Mouse (Mus musculus) embryonic facial prominence, embryonic 15.5 days (tissue): ENCODE data around the gene Atad3a. TPM values are rescaled to one million over a fixed set of nuclear protein-coding genes. Genes with fewer than 3 reads are reported as not detected.
"Not testable (repeated sequence)": the region's sequence is repeated elsewhere in the genome, so short reads cannot be mapped to it uniquely, and the experiment has no call there.

ENCODE experiments used
- ATAC-seq: fragments of 200-750 bp; cut with Nextera tagmentation; 2 replicates; pipeline ENCODE4 v1.8.0; 2017; ENCODE audit warnings: low read depth, moderate TSS enrichment; ENCODE audit not compliant: insufficient number of reproducible peaks, low FRiP score, low TSS enrichment
- H3K27ac ChIP-seq: fragments of 300-500 bp; sonication (generic); replicated peaks from 2 replicates; pipeline ENCODE4 v1.5.1; 2015; ENCODE audit warnings: mild to moderate bottlenecking, inconsistent platforms
- H3K27me3 ChIP-seq: fragments of 300-500 bp; sonication (generic); 2 replicates; pipeline ENCODE4 v1.6.1; 2015; ENCODE audit warnings: inconsistent platforms
- H3K36me3 ChIP-seq: fragments of 300-500 bp; sonication (generic); 2 replicates; pipeline ENCODE4 v1.6.1; 2015; ENCODE audit warnings: mild to moderate bottlenecking, inconsistent platforms
- H3K4me1 ChIP-seq: fragments of 300-500 bp; sonication (generic); 2 replicates; pipeline ENCODE4 v1.6.1; 2015; ENCODE audit warnings: inconsistent platforms
- H3K4me2 ChIP-seq: fragments of 300-500 bp; sonication (generic); replicated peaks from 2 replicates; pipeline ENCODE4 v1.6.1; 2015; ENCODE audit warnings: mild to moderate bottlenecking, inconsistent platforms
- H3K4me3 ChIP-seq: fragments of 300-500 bp; sonication (generic); replicated peaks from 2 replicates; pipeline ENCODE4 v1.5.1; 2015; ENCODE audit warnings: mild to moderate bottlenecking, inconsistent platforms
- H3K9ac ChIP-seq: fragments of 300-500 bp; sonication (generic); 2 replicates; pipeline ENCODE4 v1.6.1; 2015; ENCODE audit warnings: inconsistent platforms
- H3K9me3 ChIP-seq: fragments of 300-500 bp; sonication (generic); replicated peaks from 2 replicates; pipeline ENCODE4 v1.6.1; 2016; ENCODE audit warnings: inconsistent platforms
- WGBS: fragments of 180-500 bp; shearing (Covaris S2); methylation state at CpG from one replicate; pipeline ENCODE4 v1.1.7; 2015; 5-methylcytosine and 5-hydroxymethylcytosine counted together
- polyA plus RNA-seq: library from polyadenylated mRNA; unstranded; fragments of >200 nt; fragmentation: Nextera tagmentation; extraction: Ambion mirVana; gene quantifications from 2 replicates; pipeline ENCODE4 v1.2.1, GENCODE M21; 2015

The Atad3a gene
- 84.9 and 89.9 TPM in 2 replicates for polyA plus RNA-seq

- H3K4me3 ChIP-seq, result peak within 1 kb of the TSS; percentile 90
- peak within 1 kb of the TSS; percentile 97 for H3K4me2 ChIP-seq
- H3K9me3 ChIP-seq, result no peaks in the 10 kb centered on the region
- H3K27me3 ChIP-seq, result no peaks in the 10 kb centered on the region
- H3K36me3 ChIP-seq, result peaks cover 15% of the 10 kb centered on the region
- under 1% methylated on average over 68 of the region's 68 CpGs for WGBS
- peak; percentile 92 for ATAC-seq
- H3K9ac ChIP-seq, result peak within 1 kb of the TSS; percentile 78
- peaks cover 27% of the 10 kb centered on the region for H3K4me1 ChIP-seq
- peak within 1 kb of the TSS; percentile 44 for H3K27ac ChIP-seq
These were observed at the start of gene Atad3a for GRCm38 (mm10) chr4:155760613-155761355. Atad3a (minus strand) TSS chr4:155761093.

DNA sequence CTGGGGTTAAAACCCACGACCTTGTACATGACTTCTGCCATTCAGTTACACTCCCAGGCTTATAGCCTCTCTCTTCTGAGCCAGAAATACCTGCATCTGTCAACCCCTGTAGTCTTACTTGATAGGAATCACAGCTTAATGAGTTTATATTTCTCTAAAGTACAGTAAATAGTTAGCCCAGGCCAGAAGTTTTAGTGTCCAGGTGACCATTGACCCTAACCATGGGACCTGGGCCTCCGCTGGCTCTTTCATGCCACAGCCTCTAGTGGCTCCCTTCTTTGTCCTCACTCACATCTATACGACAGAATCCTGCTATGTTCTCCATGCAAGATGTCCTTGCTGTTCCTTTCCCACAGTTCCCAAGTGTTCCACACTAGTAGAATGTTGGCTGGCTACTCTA lies 46.9 kb upstream of the Atad3a start:
- H3K9ac ChIP-seq, result no peak overlapping the region
- no peak for ATAC-seq
- H3K36me3 ChIP-seq, result peaks cover 48% of the 10 kb centered on the region
- no peaks in the 10 kb centered on the region for H3K27me3 ChIP-seq
- peaks cover 25% of the 10 kb centered on the region for H3K4me1 ChIP-seq
- no peak overlapping the region for H3K4me2 ChIP-seq
- H3K9me3 ChIP-seq, result no peaks in the 10 kb centered on the region
- H3K27ac ChIP-seq, result no peak overlapping the region
- H3K4me3 ChIP-seq, result no peak overlapping the region
- 83% methylated on average over 3 of the region's 3 CpGs for WGBS

DNA sequence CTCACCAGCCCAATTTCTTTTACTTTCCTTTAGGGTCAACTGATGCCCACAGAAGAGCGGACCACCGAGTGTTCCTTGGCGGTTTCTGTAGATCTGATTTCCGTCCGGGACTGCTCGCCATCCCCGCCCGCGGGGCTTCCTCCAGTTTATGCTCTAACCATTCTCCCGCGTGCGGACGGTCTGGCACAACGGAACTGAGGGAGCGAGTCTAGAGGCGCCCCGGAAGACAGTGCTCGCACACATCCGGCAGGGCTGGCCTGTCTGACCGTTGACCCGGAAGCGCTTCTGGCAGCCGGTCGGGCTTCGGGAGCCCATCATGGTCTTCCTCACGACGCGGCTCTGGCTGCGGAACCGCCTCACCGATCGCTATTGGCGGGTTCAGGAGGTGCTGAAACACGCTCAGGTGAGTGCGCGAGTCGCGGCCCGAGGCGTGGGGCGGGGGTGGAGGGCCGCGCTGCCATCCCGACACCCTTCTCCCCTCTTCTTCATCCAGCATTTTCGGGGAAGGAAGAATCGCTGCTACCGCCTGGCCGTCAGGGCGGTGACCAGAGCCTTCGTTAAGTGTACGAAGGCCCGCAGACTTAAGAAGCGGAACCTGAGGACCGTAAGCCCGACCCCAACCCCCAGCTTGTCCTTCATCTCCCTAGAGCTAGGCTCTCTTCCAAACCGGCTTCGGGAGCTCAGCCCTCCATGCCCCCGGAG lies 42.6 kb upstream of the Atad3a start:
- peak overlapping the region; percentile 69 for H3K4me2 ChIP-seq
- H3K9me3 ChIP-seq, result no peaks in the 10 kb centered on the region
- peak; percentile 96 for ATAC-seq
- H3K27me3 ChIP-seq, result no peaks in the 10 kb centered on the region
- peaks cover 21% of the 10 kb centered on the region for H3K4me1 ChIP-seq
- WGBS, result under 1% methylated on average over 58 of the region's 58 CpGs
- H3K4me3 ChIP-seq, result peak overlapping the region; percentile 74
- H3K36me3 ChIP-seq, result peaks cover 23% of the 10 kb centered on the region
- H3K27ac ChIP-seq, result peak overlapping the region; percentile 71
- peak overlapping the region; percentile 74 for H3K9ac ChIP-seq

DNA sequence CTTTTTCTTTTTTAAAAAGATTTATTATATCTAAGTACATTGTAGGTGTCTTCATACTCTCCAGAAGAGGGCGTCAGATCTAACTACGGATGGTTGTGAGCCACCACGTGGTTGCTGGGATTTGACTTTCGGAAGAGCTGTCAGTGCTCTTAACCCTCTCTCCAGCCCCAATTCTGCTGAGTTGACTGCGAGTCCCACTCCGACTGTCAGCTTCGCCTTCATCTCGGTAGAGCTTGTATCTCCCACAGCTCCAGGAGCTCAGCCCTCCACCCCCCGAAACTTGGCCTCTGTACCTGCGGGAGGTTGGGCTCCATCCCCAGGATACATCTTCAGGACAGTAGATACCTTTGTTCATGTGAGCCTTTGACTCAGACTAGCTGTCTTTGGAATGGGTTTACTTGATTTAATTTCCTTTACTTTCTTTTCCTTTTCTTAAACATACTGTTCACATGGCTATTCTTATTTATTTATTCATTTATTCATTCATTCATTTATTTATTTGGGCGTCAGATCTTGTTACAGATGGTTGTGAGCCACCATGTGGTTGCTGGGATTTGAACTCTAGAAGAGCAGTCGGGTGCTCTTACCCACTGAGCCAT lies 41.9 kb upstream of the Atad3a start, which contains the start of gene Mrpl20:
Mrpl20 (plus strand) TSS at position 138 of the 599 bp plus-strand sequence.
- peaks cover 17% of the 10 kb centered on the region for H3K36me3 ChIP-seq
- H3K27me3 ChIP-seq, result no peaks in the 10 kb centered on the region
- H3K27ac ChIP-seq, result peak within 1 kb of the TSS; percentile 71
- H3K4me1 ChIP-seq, result peaks cover 21% of the 10 kb centered on the region
- peak within 1 kb of the TSS; percentile 74 for H3K4me3 ChIP-seq
- WGBS, result 7% methylated on average over 12 of the region's 12 CpGs
- peak within 1 kb of the TSS; percentile 69 for H3K4me2 ChIP-seq
- H3K9ac ChIP-seq, result peak within 1 kb of the TSS; percentile 74
- peak; percentile 53 for ATAC-seq
- no peaks in the 10 kb centered on the region for H3K9me3 ChIP-seq

DNA sequence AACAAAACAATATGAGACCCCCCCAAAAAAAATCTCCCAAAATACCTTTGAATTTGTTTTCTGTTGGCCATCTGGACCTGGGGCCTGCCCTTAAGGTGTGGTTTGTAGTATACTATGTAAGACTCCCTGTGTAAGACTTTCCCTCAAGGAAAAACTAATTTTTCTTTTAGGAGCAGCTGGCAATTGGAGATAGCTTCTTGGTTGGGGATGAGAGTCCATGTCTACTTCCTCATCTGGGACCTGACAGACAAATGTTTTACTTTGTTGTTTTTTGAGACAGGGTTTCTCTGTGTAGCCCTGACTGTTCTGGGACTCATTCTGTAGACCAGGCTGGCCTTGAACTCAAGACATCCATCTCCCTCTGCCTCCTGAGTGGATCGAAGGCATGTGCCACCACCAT lies 41.2 kb upstream of the Atad3a start:
- Histone ChIP-seq H3K36me3 (peaks cover 11% of the 10 kb centered on the region), H3K4me3 (no peak overlapping the region), H3K4me1 (peaks cover 21% of the 10 kb centered on the region), H3K4me2 (no peak overlapping the region), H3K9ac (no peak overlapping the region), H3K9me3 (no peaks in the 10 kb centered on the region), H3K27me3 (no peaks in the 10 kb centered on the region), H3K27ac (no peak overlapping the region)
- WGBS, result 94% methylated on average over 1 of the region's 1 CpGs
- ATAC-seq, result no peak

DNA sequence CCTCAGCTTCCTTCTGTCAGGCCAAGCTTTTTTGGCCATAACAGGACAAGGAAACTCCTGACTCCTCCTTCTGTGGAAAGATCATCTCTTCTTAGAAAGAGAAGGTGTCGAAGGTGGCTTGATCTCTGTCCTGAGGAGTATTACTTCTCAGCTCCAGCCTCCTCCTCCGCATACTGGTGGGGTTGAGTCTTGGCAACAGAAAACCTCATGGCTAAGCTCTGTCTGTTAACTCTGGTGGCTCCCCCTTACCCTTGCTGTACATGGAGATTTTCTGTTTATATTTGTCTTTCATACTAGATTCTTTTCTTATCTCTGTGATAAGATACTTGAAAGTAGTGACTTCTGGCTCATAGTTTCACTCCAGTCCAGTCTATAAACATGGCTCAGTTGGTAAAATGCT lies 32.8 kb upstream of the Atad3a start:
- WGBS, result 81% methylated on average over 2 of the region's 2 CpGs
- Histone ChIP-seq H3K27me3 (no peaks in the 10 kb centered on the region; the same call in 1 of the 2 replicates), H3K9ac (no peak overlapping the region), H3K4me1 (no peaks in the 10 kb centered on the region), H3K36me3 (no peaks in the 10 kb centered on the region), H3K4me3 (no peak overlapping the region), H3K27ac (no peak overlapping the region), H3K9me3 (no peaks in the 10 kb centered on the region), H3K4me2 (no peak overlapping the region)
- ATAC-seq, result no peak

- Histone ChIP-seq H3K4me2 (no peak overlapping the region), H3K27me3 (no peaks in the 10 kb centered on the region; the same call in 1 of the 2 replicates), H3K36me3 (no peaks in the 10 kb centered on the region), H3K4me3 (no peak overlapping the region), H3K27ac (0 out of 2 replicates have a peak overlapping the region, but pooled peaks have one; percentile 39), H3K4me1 (no peaks in the 10 kb centered on the region), H3K9me3 (no peaks in the 10 kb centered on the region), H3K9ac (no peak overlapping the region)
- WGBS, result 71% methylated on average over 24 of the region's 24 CpGs
- ATAC-seq, result no peak
These were observed 30.5 kb upstream of the Atad3a start for GRCm38 (mm10) chr4:155791240-155791933.

DNA sequence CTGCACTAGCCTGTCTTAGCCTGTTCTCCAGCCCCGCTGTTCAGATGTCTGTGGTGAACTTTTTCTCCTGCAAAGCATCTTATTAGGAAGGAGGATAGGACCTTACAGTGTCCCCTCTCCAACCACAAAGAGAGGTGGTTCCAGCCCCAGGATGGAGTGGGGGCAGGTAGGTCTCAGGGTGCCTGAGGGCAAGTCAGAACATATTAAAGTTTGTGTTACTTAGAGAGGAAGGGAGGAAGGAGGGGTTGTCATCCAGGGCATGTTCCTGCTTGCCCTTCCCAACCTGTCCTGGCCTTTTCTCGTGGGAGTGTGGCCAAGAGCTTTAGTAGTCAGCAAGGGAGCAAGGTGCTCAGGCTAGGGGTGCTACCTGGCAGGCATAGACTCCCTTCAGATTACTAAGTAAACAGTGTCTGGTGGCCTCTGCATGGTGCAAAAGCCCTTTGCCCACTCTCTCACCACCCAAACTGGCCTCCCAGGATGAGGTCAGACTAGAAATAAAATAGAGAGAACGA lies 29.8 kb upstream of the Atad3a start:
- H3K4me3 ChIP-seq, result no peak overlapping the region
- no peak overlapping the region for H3K9ac ChIP-seq
- no peaks in the 10 kb centered on the region for H3K9me3 ChIP-seq
- no peaks in the 10 kb centered on the region for H3K27me3 ChIP-seq
- no peaks in the 10 kb centered on the region for H3K4me1 ChIP-seq
- H3K36me3 ChIP-seq, result no peaks in the 10 kb centered on the region
- 0 out of 2 replicates have a peak overlapping the region, but pooled peaks have one; percentile 39 for H3K27ac ChIP-seq
- no peak overlapping the region for H3K4me2 ChIP-seq
- peak; percentile 34; the same call in 1 of the 2 replicates for ATAC-seq
- WGBS, result 46% methylated on average over 3 of the region's 3 CpGs

GRCm38 (mm10) chr4:155790021-155790489 lies 29.2 kb upstream of the Atad3a start, which contains the start of gene Ankrd65:
Ankrd65 (plus strand) TSS chr4:155790439.
- Histone ChIP-seq H3K4me2 (no peak within 1 kb of the TSS), H3K4me1 (no peaks in the 10 kb centered on the region), H3K36me3 (no peaks in the 10 kb centered on the region), H3K27ac (0 out of 2 replicates have a peak within 1 kb of the TSS, but pooled peaks have one; percentile 39), H3K27me3 (no peaks in the 10 kb centered on the region), H3K9ac (no peak within 1 kb of the TSS), H3K9me3 (no peaks in the 10 kb centered on the region), H3K4me3 (no peak within 1 kb of the TSS)
- peak; percentile 15; the same call in 1 of the 2 replicates for ATAC-seq
- WGBS, result 76% methylated on average over 3 of the region's 3 CpGs

DNA sequence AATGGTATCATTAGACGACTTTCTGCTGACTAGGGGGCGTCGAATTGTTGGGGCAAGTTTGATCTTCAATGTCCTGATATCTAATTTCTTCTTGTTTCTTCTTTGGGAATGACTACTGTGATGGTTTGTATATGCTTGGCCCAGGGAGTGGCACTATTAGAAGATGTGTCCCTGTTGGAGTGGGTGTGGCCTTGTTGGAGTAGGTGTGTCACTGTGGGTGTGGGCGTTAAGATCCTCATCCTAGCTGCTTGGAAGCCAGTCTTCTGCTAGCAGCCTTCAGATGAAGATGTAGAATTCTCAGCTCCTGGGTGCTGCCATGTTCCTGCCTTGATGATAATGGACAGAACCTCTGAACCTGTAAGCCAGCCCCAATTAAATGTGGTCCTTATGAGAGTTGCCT lies 27.9 kb upstream of the Atad3a start:
- not testable (repeated sequence) for H3K27me3 ChIP-seq, H3K9ac ChIP-seq, H3K4me2 ChIP-seq

More for the DNA sequence above, 27.9 kb upstream of the Atad3a start:
- not testable (repeated sequence) for H3K36me3 ChIP-seq, H3K4me1 ChIP-seq, H3K4me3 ChIP-seq, H3K9me3 ChIP-seq, H3K27ac ChIP-seq, ATAC-seq
- WGBS, result 78% methylated on average over 4 of the region's 4 CpGs
